Mouse (Mus musculus): ENCODE data around the gene Slc36a4.

Gene Slc36a4

DNA sequence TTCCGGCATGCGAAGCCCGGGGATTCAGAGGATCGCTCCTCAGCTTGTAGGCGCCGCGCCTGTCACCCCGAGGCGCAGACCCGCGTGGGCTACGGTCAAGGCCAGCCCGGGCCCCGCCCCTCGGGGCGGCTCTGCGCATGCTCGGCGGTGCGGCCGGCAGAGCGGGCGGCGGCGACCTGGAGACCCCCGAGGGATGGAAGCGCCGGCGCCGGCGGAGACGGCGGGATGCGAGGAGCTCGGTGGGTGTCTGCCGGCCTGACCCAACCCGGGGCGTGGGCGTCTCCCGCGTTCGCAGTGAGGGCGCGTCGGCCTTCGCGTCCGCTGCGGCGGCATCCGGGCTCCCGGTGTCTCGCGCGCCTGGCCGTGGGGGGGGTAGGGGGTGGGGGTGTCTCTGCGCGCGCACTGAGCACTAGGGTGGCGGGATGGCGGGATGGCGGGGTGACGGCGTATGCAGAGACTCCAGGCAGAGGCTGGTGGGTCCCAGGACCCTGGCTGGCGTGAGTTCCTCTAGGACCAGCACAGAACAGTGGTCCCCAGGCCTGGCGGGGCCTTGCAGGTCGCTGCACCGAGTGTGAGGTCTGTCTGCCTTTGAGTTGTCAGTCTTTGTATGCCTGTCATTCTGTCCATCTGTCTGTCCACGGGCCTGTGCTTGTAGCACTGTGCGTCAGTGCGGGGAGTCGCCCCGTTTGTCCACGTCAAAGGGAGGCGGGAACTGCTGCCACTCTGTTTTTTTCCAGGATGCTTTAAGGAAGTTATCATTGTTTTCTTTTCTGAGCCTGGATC, at the start of gene Slc36a4:
Slc36a4 (plus strand) TSS at position 140 of the 783 bp plus-strand sequence.
- DNase-seq (ENCODE audit: inconsistent age in 2 of 2, low spot score in 1 of 2): peak; percentile 87 to 94

- no peak for DNase-seq (ENCODE audit: inconsistent age in 2 of 2, low spot score in 1 of 2)
Measured at GRCm38 (mm10) chr9:15664606-15665005, 44.9 kb upstream of the Slc36a4 start.

GRCm38 (mm10) chr9:15669452-15669851, 40.1 kb upstream of the Slc36a4 start:
- DNase-seq (ENCODE audit: inconsistent age in 2 of 2, low spot score in 1 of 2): no peak

DNA sequence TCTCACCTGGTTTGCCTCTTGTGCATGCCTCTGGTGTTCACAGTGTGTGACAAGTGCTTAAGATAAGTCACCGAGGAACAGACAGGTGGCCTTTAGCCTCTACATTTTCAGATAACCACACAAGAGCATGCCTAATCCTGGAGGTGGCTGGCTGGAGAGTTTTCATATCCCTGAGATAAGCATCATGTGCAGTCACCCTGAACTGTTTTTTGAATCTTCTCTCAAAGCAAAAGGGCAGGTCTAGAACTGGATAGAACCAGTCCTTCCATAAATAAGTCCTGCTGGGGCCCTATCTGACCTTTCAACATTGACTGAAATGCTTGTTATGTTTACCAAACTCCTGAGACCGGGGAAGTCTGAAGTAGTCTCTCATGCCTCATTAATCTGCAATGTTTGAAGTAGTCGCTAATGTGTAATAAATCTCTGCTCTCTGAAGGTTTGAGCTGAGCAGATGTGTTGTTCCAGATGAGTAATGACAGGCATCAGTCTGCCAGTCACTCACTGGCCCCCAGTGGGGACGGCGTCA, 39.5 kb upstream of the Slc36a4 start:
- no peak for DNase-seq (ENCODE audit: inconsistent age in 2 of 2, low spot score in 1 of 2)

- DNase-seq (ENCODE audit: inconsistent age in 2 of 2, low spot score in 1 of 2): no peak
Measured at GRCm38 (mm10) chr9:15672251-15672650, 37.3 kb upstream of the Slc36a4 start.

GRCm38 (mm10) chr9:15681855-15682466, 27.6 kb upstream of the Slc36a4 start:
- DNase-seq (ENCODE audit: inconsistent age in 2 of 2, low spot score in 1 of 2): peak; percentile 81 to 92

GRCm38 (mm10) chr9:15685215-15685614, 24.3 kb upstream of the Slc36a4 start:
- peak; percentile 49 to 91 for DNase-seq (ENCODE audit: inconsistent age in 2 of 2, low spot score in 1 of 2)

DNA sequence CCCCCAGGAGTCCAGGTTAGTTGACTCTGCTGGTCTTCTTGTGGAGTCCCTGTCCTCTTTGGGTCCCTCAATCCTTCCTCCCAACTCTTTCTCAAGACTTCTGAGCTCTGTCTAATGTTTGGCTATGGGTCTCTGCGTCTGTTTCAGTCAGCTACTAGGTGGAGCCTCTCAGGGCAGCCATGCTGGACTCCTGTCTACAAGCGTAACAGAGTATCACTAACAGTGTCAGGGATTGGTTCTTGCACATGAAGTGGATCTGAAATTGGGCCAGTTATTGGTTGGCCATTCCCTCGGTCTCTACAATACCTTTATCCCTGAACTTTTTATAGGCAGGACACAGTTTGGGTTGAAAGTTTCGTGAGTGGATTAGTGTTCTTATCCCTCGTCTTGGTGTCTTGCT, 22.2 kb upstream of the Slc36a4 start:
- DNase-seq (ENCODE audit: inconsistent age in 2 of 2, low spot score in 1 of 2): peak in 1 of 2 experiments; percentile 13

DNA sequence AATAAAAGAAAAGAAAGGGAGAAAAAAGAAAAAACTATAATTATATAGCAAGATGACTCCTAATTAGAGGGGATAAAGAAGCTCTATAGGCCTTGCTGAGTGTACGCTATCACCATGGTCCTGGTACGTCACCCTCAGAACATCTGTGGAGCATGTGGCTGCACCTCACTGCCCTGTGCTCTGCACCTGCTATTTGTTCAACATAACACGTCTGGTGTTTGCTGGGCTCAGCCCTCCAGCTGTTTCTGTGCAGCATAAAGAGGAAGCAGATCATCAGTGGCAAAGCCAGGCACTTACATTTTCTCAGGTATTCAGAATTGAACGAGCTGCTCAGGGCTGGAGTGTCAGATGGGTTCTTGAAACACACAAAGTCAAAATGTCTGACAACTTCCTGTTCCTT, 15.7 kb upstream of the Slc36a4 start:
- DNase-seq (ENCODE audit: inconsistent age in 2 of 2, low spot score in 1 of 2): peak in 1 of 2 experiments; percentile 10

DNA sequence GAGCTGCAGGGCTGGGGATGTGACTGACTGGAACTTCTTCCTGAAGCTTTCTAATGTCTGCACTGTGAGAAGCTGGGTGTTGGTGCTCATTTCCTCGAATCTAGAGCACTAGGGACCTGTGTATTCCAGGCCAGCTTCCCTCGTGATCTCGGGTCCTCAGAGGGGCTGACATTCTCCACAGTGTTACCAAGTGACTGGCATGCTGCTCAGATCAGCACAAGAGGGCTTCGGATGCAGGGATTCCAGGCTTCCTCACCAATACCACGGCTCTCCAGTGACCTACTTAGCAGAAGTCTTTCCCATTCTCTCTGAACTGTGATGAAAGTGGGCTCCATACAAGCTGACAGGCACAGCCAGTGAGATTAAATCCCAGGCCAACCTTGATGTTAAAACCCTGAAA, 14.5 kb upstream of the Slc36a4 start:
- DNase-seq (ENCODE audit: inconsistent age in 2 of 2, low spot score in 1 of 2): peak in 1 of 2 experiments; percentile 8

DNA sequence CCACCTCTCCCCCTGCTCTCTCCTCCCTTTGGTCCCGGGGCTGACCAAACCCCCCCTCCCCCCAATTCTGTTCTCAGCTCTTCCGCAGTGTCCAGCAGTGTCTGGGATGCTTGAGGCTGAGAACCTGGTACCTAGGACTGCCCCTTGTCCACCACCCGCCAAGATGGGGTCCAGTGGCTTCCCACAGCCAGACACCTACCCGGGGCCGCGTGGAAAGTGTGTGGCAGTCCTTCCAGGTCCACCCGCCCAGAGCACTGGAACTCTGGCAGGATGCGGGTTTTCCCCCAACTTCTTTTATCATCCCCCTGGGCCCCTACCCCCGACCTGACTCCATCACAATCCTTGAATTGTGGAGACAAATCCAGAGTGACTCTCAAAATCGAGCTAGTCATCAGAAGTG, 3.8 kb upstream of the Slc36a4 start:
- DNase-seq (ENCODE audit: inconsistent age in 2 of 2, low spot score in 1 of 2): peak in 1 of 2 experiments; percentile 18

- DNase-seq (ENCODE audit: inconsistent age in 2 of 2, low spot score in 1 of 2): peak; percentile 24 to 75
Measured at GRCm38 (mm10) chr9:15708979-15709598, 449 bp upstream of the Slc36a4 start.

DNA sequence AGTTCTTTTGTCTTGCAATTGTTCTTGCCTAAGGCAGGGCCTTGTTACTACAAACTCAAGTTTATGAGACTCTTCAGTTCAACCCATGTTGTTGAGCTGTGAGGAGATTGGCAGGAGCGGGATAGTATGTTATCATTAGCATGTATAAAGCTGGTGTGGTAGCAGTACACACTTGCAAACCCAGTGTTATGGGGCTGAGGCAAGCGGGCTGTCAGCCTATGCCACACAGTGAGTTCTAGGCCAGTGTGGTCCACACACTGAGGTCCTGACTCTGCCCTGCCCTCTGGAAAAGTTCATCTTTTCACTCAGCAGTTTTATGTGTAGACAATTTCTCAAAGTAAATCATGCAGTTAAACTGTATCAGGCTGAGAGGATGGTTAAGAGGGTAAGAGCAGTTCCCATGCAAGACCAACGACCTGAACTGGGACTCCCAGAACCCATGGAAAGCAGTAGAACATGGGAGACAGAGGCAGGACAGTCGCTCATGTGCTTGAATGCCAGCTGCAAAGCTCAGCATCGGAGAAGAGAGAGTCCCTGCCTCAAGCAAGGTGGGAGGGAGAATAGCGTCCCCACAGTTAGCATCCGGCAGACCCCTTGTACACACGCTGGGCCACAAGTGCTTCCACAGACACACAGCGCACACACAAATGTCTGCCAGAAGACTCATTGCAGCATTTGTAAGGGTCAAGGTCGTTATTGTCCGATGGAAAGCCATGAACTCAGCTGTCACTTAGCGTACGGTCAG, 1.5 kb downstream of the Slc36a4 start:
- peak in 1 of 2 experiments; percentile 37 for DNase-seq (ENCODE audit: inconsistent age in 2 of 2, low spot score in 1 of 2)

- peak in 1 of 2 experiments; percentile 24 for DNase-seq (ENCODE audit: inconsistent age in 2 of 2, low spot score in 1 of 2)
Measured at GRCm38 (mm10) chr9:15711676-15712075, 2.1 kb downstream of the Slc36a4 start.

- DNase-seq (ENCODE audit: inconsistent age in 2 of 2, low spot score in 1 of 2): peak in 1 of 2 experiments; percentile 16
Measured at GRCm38 (mm10) chr9:15714792-15715191, 5.3 kb downstream of the Slc36a4 start.

DNA sequence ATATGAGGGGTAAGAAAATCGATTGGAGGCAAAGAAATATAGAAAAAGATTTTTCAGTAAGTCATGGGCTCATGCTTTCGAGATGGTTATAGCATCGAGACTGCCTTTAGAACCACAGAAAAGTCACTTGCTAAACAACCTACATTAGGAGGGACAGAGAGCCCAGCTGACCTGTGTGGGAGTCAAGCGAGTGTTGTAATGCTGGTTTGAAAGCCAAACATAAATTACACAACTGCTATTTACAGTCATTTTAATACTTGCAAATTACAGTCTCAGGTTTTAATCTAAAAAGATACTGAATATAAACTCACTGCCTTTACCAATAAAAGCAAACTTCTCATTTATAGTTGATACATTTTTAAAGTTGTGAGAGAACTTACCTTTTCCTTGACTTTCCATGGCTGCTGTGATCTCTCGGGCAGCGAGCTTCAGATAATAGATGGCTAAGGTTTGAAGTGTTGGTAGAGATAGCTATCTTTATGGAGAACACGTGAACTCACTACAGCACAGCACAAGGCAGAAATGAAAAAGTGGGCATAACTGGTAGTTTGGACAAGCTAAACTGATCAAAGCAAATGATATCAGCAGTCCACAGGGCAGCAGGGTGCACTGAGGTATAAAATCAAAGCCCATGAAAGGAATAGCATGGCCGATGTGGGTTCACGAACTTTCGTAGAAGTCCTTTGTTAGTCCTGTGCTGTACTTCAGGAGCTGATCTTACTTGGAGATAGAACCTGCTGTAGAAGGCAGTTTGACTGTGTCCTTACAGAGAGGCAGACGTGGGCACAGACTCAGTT, 5.9 kb downstream of the Slc36a4 start:
- peak in 1 of 2 experiments; percentile 22 for DNase-seq (ENCODE audit: inconsistent age in 2 of 2, low spot score in 1 of 2)

DNA sequence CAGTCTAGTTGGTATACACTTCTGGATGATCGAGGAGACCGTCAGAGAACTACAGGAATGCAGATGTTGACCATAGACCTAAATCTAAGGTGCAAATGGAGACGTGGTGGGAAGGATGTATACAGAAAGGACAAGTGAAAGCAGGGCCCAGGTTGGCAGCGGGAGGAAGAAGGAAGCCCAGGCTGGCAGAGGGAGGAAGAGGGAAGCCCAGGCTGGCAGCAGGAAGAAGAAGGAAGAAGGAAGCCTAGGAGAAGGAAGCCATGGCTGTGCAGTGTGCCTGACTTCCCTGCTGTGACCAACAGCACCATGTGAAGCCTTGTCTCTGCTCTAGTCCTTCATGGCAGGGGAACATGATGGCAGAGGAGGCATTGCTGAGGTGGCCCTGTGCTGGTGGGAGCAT, 7.8 kb downstream of the Slc36a4 start:
- peak in 1 of 2 experiments; percentile 17 for DNase-seq (ENCODE audit: inconsistent age in 2 of 2, low spot score in 1 of 2)

- no peak for DNase-seq (ENCODE audit: inconsistent age in 2 of 2, low spot score in 1 of 2)
Measured at GRCm38 (mm10) chr9:15718295-15718694, 8.8 kb downstream of the Slc36a4 start.

GRCm38 (mm10) chr9:15719594-15719993, 10.1 kb downstream of the Slc36a4 start:
- DNase-seq (ENCODE audit: inconsistent age in 2 of 2, low spot score in 1 of 2): peak in 1 of 2 experiments; percentile 18

DNA sequence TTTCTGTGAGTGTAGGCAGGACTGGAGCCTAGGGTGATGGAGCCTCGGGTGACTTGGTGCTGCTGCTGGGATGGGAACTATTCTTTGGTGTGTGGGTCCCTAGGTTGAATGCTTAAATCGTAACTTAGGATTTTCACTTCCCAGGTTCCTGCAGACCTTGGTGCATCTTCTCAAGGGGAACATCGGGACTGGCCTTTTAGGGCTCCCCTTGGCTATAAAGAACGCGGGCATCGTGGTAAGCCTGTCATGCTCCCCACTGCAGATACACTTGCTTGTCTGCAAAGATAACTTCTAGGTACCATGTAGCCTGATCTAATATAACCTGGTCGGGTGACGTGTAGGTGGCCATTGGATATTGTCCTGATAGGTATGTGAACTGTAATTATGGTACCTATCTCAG, 11.0 kb downstream of the Slc36a4 start:
- DNase-seq (ENCODE audit: inconsistent age in 2 of 2, low spot score in 1 of 2): peak in 1 of 2 experiments; percentile 12

All from adrenal gland, adult (tissue).